Mouse (Mus musculus): ENCODE results near the gene Rcor3.

DNA sequence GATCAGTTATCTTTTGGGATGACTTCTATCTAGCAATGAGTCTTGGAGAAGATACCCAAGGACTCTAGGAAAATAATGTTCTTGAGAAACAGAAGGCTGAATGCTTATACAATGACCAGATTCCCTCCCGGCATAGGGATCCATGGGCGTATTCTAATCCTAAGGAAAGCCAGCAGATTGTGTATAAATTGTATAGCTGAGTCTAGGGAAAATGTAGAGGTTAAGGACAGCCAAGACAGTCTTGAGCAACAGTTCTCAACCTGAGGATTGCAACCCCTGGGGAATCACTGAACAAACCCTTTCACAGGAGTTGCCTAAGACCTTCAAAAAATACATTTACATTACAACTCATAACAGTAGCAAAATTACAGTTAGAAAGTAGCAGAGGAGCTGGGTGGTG, 2.5 kb upstream of the Rcor3 start:
- TF ChIP-seq CTCF (IDR thresholded peaks at IDR 0.05; ENCODE audit: borderline replicate concordance, control insufficient read depth, extremely low read depth, insufficient read depth, low read length, poor library complexity) (no peak), POLR2A (IDR thresholded peaks at IDR 0.05; ENCODE audit: control insufficient read depth, extremely low read depth, insufficient read depth, low read length, poor library complexity) (no peak)
